Mouse (Mus musculus): ENCODE data around the gene Them5.
A peak's percentile ranks its signal among the peaks of the same experiment; 100 is the strongest.

The Them5 gene

GRCm38 (mm10) chr3:94341959-94342422 is at the start of gene Them5:
Gene Them5, plus strand, starts transcription at chr3:94342099.
- peak; percentile 47 for DNase-seq

GRCm38 (mm10) chr3:94305457-94305856 is 36.4 kb upstream of the Them5 start:
- DNase-seq = no peak

DNA sequence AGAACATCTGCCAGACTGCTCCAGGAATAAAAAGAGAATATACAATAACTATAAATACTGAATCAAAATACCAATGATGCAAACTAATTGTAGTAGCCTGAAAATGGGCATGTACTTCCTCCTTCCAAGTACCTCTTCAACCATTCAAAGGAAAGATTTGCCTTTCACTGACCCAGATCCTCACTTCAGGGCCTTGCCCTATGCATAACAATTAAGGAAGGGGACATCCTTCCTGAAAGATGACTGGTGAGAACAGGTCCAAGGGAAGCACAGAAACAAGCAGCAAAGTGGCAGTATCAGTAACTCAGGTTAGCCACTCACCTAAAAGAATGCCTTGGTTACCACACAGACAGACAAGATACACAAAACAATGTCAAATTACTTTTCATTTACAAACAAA is 34.9 kb upstream of the Them5 start:
- no peak for DNase-seq

DNA sequence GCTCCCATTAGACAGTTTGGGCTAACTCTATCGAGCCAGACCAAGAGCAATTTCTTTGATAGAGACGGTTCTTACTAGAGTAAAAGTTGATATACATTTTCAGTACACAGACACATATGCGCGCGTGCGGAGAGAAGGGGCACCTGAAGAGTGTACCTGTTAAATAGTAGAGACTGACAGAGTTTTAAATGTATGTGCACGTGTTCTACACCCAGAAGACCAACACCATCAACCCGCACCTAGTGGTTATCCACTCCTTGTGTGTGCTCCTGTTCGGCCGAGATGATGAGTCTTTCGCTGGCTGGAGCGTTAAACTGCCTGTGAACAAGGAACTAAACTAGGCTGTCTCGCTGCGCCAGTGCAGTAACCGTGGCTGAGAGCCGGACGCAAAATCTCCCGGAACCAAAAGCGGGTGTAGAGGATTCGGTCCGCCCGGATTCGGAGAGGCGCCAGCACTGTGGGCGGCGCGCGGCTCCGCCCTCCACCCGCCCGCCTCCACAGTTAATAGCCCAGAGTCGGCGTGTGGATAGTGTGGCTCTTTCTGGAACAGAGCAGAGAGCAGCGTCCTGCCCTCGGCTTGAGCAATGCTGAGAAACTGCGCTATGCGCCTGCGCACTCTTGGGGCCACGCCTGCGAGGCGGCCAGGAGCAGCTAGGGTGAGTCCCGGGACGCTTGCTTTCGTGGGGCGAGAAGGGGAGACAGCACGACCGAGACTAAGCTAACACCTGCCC is 32.1 kb upstream of the Them5 start, which contains the start of gene Them4:
Them4 (plus strand) TSS at position 457 of the 731 bp plus-strand sequence.
- DNase-seq = peak; percentile 98

- peak; percentile 7 for DNase-seq
Measured at GRCm38 (mm10) chr3:94310491-94310890, 31.4 kb upstream of the Them5 start.

DNA sequence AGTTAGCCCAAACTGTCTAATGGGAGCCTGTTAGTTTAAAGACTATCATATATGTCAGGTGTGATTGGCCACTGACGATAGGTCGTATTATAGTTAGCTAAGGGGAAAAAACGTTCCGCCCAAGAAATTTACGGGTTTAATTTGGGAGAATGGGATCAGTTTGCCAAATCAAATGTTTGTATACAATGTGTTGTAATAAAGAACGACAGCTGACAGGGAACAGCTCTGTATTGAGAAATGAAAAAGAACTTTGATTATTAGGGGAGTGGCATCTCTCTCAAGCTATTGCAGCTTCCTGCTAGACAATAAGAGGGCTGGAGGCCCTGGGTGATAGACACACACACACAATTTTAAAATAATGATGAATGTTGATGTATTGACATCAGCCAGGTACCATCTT is 31.0 kb upstream of the Them5 start:
- no peak for DNase-seq

DNA sequence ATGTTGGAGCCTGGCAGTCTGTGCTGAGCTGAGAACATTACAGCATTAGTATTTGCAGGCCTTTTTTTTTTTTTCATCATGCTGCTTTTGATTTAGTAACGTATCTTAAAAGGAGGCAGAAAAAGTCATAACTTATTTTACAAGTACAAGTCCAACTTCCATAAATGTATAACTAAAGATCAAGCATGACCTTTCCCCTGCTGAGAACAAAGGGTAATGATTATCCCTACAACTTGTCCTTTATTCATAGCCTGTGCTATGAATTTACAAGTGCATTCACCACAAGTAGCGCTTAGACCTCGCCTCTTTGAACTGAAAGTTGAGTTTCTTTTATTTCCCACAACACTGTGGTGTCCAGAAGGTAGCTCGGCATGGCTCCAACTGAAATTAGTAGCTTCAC is 30.5 kb upstream of the Them5 start:
- peak; percentile 23 for DNase-seq

DNA sequence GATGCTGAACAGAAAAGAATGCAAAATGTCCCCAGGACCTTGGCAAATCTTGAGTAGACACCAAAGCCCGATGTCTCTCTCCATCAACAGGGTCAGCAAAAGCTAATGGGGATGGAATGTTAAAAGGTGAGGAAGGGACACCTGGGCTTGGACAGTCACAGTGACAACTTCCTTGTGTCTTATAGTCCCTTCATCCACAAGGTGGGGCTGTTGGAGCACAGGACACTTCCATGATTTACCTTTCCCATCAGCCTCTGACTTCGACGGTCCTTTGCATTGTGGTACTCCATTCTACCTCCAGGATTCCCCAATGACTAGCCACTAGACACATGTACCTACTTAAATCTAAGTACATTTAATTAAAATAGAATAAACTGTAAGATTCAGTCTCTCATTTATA is 13.2 kb upstream of the Them5 start:
- no peak for DNase-seq

GRCm38 (mm10) chr3:94334442-94334841 is 7.5 kb upstream of the Them5 start:
- DNase-seq = no peak

- no peak for DNase-seq
Measured at GRCm38 (mm10) chr3:94338522-94338921, 3.4 kb upstream of the Them5 start.

DNA sequence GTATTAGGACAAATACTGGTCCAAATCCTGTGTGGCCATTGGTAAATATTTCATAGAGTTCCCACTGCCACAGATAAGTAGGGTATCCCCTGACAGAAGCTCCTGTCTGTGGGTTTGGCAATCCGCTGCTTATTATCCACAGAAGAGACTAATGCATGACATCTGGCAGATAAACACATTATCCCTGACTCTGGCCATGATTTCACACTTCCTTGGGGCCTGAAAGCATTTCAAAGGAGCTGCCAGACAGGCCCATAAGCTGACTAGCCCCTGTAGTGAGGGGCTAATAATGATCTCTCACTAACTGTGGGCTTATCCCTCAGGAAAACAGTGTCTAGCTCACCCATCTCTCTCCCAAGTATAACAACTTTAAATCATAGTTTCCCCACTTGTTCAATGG is 653 bp downstream of the Them5 start:
- DNase-seq = no peak

DNA sequence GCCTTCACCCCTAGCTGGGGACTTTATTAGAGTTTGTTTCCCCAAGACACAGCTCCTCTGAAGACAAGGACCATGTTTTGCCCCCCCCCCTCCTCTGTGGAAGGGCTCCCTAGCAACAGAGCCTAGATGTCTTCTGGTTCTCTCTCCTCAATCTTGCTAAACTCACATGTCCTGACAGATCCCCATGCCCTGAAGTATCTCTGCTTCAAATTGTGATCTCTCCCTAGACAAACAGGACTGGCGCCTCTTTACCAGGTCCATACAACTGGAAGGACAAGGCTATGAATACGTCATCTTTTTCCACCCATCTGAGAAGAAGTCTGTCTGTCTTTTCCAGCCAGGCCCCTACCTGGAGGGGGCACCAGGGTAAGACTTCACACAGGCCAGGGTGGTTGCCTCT is 2.3 kb downstream of the Them5 start:
- no peak for DNase-seq

GRCm38 (mm10) chr3:94344897-94345296 is 3.0 kb downstream of the Them5 start:
- DNase-seq = no peak

DNA sequence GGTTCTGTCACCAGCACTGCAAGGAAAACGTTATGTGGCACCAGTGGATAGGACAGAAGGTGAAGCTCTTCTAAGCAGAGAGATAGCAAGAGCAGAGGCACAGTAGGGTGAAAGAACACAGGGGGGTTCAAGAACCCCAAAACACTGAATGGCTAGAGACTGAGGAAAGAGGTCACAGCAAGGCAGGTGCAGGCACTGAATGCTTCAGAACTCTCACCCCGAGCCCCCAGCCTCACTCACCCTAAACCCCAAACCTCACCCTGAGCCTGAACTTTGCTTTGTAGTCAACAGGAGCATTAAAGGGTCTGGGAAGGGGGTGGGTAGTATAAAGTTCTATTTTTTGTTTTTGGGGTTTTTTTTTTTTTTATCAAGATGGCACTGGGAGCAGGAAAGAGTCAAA is 6.2 kb downstream of the Them5 start:
- no peak for DNase-seq

DNA sequence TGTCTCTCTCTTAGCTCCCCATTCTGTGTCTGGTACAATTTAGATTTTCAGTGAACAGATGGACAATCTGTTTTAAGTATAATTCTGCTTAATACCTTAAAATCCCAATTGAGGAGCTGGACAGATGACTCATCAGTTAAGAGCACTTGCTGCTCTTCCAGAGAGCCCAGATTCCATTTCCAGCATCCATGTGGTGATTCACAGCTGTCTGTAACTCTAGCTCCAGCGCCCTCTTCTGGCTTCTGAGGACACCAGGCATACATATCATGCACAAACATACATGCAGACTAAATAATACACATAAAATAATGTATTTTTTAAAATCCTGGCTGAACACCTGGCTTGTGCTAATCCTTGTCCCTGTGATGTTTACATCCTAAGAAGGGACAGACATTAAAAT is 18.9 kb downstream of the Them5 start:
- no peak for DNase-seq

GRCm38 (mm10) chr3:94362138-94362537 is 20.2 kb downstream of the Them5 start, which contains the start of gene C2cd4d:
Gene C2cd4d, plus strand, starts transcription at chr3:94362438.
- DNase-seq = no peak

GRCm38 (mm10) chr3:94363291-94364153 is 21.6 kb downstream of the Them5 start:
- peak; percentile 64 for DNase-seq

DNA sequence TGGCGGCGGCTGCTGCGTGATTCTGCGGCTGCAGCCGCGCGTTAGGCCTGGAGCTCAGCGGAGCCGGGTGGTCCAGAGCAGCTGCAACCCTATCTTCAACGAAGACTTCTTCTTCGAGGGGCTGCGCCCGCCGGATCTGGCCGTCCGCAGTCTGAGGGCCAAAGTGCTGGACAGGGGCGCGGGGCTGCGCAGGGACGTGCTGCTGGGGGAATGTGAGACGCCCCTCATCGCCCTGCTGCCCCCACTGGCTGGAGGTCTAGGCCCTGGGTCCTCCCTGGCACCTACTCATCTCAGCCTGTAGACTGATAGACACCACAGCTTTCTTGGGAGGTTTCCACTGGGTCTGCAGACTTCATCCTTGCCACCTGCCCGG is 22.2 kb downstream of the Them5 start:
- no peak for DNase-seq

- DNase-seq = peak; percentile 81
Measured at GRCm38 (mm10) chr3:94366761-94367160, 24.9 kb downstream of the Them5 start.

- DNase-seq = no peak
Measured at GRCm38 (mm10) chr3:94367511-94367910, 25.6 kb downstream of the Them5 start.

GRCm38 (mm10) chr3:94368631-94369030 is 26.7 kb downstream of the Them5 start:
- no peak for DNase-seq

DNA sequence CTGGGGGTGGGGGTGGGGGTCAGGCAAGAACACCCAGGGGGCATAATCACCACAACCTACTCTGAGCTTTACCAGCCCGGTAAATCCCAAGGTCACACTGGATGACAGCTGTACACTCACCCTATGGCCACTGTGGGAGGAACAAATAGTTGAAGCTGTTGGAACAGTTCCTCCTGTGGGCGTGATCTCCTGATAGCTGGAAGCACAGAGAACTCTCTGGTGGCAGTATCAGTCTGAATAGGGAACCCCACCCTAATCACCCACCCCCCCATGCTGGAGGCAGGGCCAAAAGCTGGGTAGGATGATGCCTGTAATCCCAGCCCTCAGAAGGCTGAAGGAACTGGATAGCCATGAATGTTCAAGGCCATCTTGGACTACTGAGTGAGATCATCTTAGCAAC is 27.8 kb downstream of the Them5 start:
- DNase-seq = no peak

GRCm38 (mm10) chr3:94371637-94372036 is 29.7 kb downstream of the Them5 start:
- DNase-seq = peak; percentile 95

GRCm38 (mm10) chr3:94372038-94372437 is 30.1 kb downstream of the Them5 start:
- no peak for DNase-seq

All from kidney, postnatal 14 days (tissue).